Mouse (Mus musculus): ENCODE measurements around the gene Pcgf2. TPM values are rescaled to one million over a fixed set of nuclear protein-coding genes. Genes with fewer than 3 reads are reported as not detected.

The Pcgf2 gene
- polyA plus RNA-seq, 1 experiment from 2014 or later, result 13.5 TPM

- WGBS, result 3% methylated on average over 14 of the region's 14 CpGs
- H3K27ac ChIP-seq, result peak overlapping the region; percentile 98
- H3K4me3 ChIP-seq, result peak overlapping the region; percentile 81
- H3K36me3 ChIP-seq, result peaks cover 12% of the 10 kb centered on the region
- no peak for DNase-seq (ENCODE audit: low spot score)
- H3K9me3 ChIP-seq, result no peaks in the 10 kb centered on the region
- H3K4me1 ChIP-seq, result peaks cover 62% of the 10 kb centered on the region
- H3K27me3 ChIP-seq (ENCODE audit: insufficient read depth, poor library complexity, severe bottlenecking), result no peaks in the 10 kb centered on the region
Measured at GRCm38 (mm10) chr11:97697891-97698529, 2.3 kb downstream of the Pcgf2 start.

- DNase-seq (ENCODE audit: low spot score), result no peak
- Histone ChIP-seq H3K27ac (peak overlapping the region; percentile 98), H3K9me3 (no peaks in the 10 kb centered on the region), H3K36me3 (peaks cover 19% of the 10 kb centered on the region), H3K27me3 (ENCODE audit: insufficient read depth, poor library complexity, severe bottlenecking) (no peaks in the 10 kb centered on the region), H3K4me1 (peaks cover 62% of the 10 kb centered on the region), H3K4me3 (peak overlapping the region; percentile 81)
- 63% methylated on average over 11 of the region's 11 CpGs for WGBS
Measured at GRCm38 (mm10) chr11:97697199-97697890, 3.0 kb downstream of the Pcgf2 start.

DNA sequence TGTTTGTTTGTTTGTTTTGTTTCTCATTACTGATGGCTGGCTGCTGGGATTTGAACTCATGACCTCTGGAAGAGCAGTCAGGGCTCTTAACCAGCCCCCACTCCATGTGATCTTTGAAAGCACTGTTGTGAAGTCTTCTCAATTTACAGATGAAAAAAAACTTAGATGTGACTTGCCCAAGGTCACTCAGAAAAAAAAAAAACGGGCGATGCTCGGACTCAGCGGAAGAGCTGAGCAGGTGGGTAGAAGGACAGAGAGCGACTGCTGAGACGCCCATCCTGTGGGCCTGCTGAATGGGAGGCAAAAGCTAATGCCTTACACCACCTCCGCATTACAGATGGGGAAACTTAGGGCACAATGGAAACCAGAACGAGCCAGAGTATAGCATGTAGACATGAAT lies 3.6 kb downstream of the Pcgf2 start:
- H3K27me3 ChIP-seq (ENCODE audit: insufficient read depth, poor library complexity, severe bottlenecking), result no peaks in the 10 kb centered on the region
- H3K4me1 ChIP-seq, result peaks cover 57% of the 10 kb centered on the region
- DNase-seq (ENCODE audit: low spot score), result no peak
- no peaks in the 10 kb centered on the region for H3K9me3 ChIP-seq
- 82% methylated on average over 8 of the region's 8 CpGs for WGBS
- no peak overlapping the region for H3K27ac ChIP-seq
- H3K4me3 ChIP-seq, result no peak overlapping the region
- H3K36me3 ChIP-seq, result peaks cover 26% of the 10 kb centered on the region

DNA sequence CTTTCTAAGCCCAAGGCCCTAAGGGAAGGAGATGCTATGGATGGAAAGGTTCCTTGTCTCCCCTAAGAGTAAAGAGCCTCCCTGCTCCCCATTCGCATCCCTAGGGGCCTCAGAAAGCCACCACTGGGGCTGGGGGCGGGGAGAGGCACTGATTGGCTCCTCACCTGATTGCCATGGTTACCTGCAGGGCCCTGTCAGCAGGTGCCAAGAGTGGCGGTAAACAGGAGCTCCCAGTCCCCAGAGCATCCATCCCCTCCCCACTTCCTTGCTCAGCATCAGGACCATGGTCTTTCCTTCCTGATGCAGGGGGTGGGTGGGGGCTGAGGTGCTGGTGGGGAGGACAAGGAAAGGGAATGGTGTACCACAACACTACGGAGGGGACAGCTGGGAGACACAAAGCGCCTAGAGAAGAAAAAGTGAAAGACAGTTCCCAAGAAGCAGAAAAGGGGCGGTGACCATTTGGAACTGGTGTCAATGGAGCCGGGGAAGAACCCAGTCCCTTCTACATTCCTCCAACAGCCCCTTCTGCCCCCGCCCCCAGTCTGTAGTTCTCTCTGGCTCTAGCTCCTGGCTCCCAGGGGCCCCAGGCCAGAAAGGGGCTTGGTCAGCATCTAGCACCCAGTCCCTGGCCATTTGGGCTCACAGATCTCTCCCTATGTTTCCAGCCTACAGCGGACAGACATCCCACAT lies 4.4 kb downstream of the Pcgf2 start:
- H3K27me3 ChIP-seq (ENCODE audit: insufficient read depth, poor library complexity, severe bottlenecking), result no peaks in the 10 kb centered on the region
- DNase-seq (ENCODE audit: low spot score), result no peak
- 0 out of 2 replicates have a peak overlapping the region, but pooled peaks have one; percentile 3 for H3K4me3 ChIP-seq
- 52% methylated on average over 9 of the region's 9 CpGs for WGBS
- H3K4me1 ChIP-seq, result peaks cover 49% of the 10 kb centered on the region
- no peak overlapping the region; the same call in 1 of the 2 replicates for H3K27ac ChIP-seq
- peaks cover 34% of the 10 kb centered on the region for H3K36me3 ChIP-seq
- H3K9me3 ChIP-seq, result no peaks in the 10 kb centered on the region

- 75% methylated on average over 17 of the region's 17 CpGs for WGBS
- no peaks in the 10 kb centered on the region for H3K27me3 ChIP-seq (ENCODE audit: insufficient read depth, poor library complexity, severe bottlenecking)
- no peak for DNase-seq (ENCODE audit: low spot score)
- 0 out of 2 replicates have a peak overlapping the region, but pooled peaks have one; percentile 3 for H3K4me3 ChIP-seq
- peaks cover 41% of the 10 kb centered on the region for H3K36me3 ChIP-seq
- H3K4me1 ChIP-seq, result peaks cover 43% of the 10 kb centered on the region
- H3K27ac ChIP-seq, result no peak overlapping the region
- H3K9me3 ChIP-seq, result no peaks in the 10 kb centered on the region
Measured at GRCm38 (mm10) chr11:97694921-97695711, 5.2 kb downstream of the Pcgf2 start.

DNA sequence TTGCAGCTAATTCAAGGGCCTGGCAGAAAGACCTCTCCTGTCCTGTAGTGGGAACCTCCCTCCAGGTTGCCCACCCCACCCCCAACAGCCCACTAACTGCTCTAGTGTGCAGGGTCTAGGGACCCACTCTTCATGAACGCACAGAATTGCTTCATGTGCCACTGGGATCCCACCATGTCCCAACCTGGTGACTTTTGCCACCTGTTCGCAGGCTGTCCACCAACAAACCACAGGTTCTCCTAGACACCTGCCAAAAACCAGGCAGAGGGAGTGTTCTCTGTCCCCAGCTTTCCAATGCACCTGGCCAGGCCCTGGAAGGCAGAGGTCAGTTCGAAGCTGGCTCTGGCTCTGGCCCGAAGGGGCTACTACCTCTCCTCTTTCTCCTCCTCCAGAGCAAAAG lies 5.9 kb downstream of the Pcgf2 start:
- 93% methylated on average over 4 of the region's 4 CpGs for WGBS
- Histone ChIP-seq H3K4me1 (peaks cover 46% of the 10 kb centered on the region), H3K36me3 (peaks cover 46% of the 10 kb centered on the region), H3K9me3 (no peaks in the 10 kb centered on the region), H3K27me3 (ENCODE audit: insufficient read depth, poor library complexity, severe bottlenecking) (no peaks in the 10 kb centered on the region), H3K27ac (no peak overlapping the region), H3K4me3 (no peak overlapping the region)
- no peak for DNase-seq (ENCODE audit: low spot score)

GRCm38 (mm10) chr11:97689861-97690260 lies 10.4 kb downstream of the Pcgf2 start:
- Histone ChIP-seq H3K4me3 (no peak overlapping the region), H3K4me1 (peaks cover 31% of the 10 kb centered on the region), H3K27ac (no peak overlapping the region), H3K9me3 (no peaks in the 10 kb centered on the region), H3K36me3 (peaks cover 55% of the 10 kb centered on the region), H3K27me3 (ENCODE audit: insufficient read depth, poor library complexity, severe bottlenecking) (no peaks in the 10 kb centered on the region)
- WGBS, result 33% methylated on average over 10 of the region's 10 CpGs
- no peak for DNase-seq (ENCODE audit: low spot score)

- H3K27ac ChIP-seq, result no peak overlapping the region
- no peaks in the 10 kb centered on the region for H3K9me3 ChIP-seq
- H3K27me3 ChIP-seq (ENCODE audit: insufficient read depth, poor library complexity, severe bottlenecking), result no peaks in the 10 kb centered on the region
- 89% methylated on average over 3 of the region's 3 CpGs for WGBS
- H3K4me1 ChIP-seq, result peaks cover 40% of the 10 kb centered on the region
- peak overlapping the region; percentile 59; the same call in 1 of the 2 replicates for H3K4me3 ChIP-seq
- H3K36me3 ChIP-seq, result peaks cover 56% of the 10 kb centered on the region
- DNase-seq (ENCODE audit: low spot score), result no peak
Measured at GRCm38 (mm10) chr11:97687061-97687460, 13.2 kb downstream of the Pcgf2 start.

DNA sequence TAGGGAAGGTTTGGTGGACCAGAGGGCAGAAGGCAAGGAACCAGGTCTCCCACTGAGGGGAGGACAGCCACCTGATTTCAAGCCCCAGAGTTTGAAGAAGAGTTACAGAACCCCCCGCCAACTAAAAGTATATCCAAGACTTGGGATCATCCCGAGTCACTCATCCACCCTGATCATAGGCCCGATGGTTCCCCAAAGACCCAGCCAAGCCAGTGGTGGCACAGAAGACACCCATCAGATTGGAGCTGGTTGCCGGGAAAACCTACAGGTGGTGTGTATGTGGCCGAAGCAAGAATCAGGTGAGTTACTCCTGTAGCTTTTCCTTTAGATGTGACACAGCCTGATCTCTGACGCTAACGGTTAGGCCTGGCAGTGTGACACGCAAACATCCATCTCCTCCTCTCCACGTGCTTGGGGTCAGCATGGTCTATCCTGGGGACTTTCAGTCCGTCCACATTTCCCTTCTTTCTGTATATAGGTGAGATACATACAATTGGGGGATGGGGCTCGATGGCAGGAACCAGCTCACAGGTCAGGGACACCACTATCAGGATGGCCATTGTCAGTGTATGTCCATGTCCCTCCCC lies 13.9 kb downstream of the Pcgf2 start:
- peaks cover 56% of the 10 kb centered on the region for H3K36me3 ChIP-seq
- peak overlapping the region; percentile 78 for H3K27ac ChIP-seq
- H3K27me3 ChIP-seq (ENCODE audit: insufficient read depth, poor library complexity, severe bottlenecking), result no peaks in the 10 kb centered on the region
- no peaks in the 10 kb centered on the region for H3K9me3 ChIP-seq
- peaks cover 43% of the 10 kb centered on the region for H3K4me1 ChIP-seq
- peak overlapping the region; percentile 59 for H3K4me3 ChIP-seq
- no peak for DNase-seq (ENCODE audit: low spot score)
- 66% methylated on average over 11 of the region's 11 CpGs for WGBS

- Histone ChIP-seq H3K27me3 (ENCODE audit: insufficient read depth, poor library complexity, severe bottlenecking) (no peaks in the 10 kb centered on the region), H3K4me1 (peaks cover 44% of the 10 kb centered on the region), H3K27ac (peak within 1 kb of the TSS; percentile 78), H3K36me3 (peaks cover 54% of the 10 kb centered on the region), H3K9me3 (no peaks in the 10 kb centered on the region), H3K4me3 (peak within 1 kb of the TSS; percentile 59)
- peak; percentile 97 for DNase-seq (ENCODE audit: low spot score)
- under 1% methylated on average over 43 of the region's 43 CpGs for WGBS
Measured at GRCm38 (mm10) chr11:97685613-97686321, 14.5 kb downstream of the Pcgf2 start, which contains the start of gene Cisd3. TSS of gene Cisd3 (plus strand) at chr11:97685826.

GRCm38 (mm10) chr11:97684766-97685165 lies 15.5 kb downstream of the Pcgf2 start:
- H3K27ac ChIP-seq, result peak overlapping the region; percentile 66
- no peaks in the 10 kb centered on the region for H3K27me3 ChIP-seq (ENCODE audit: insufficient read depth, poor library complexity, severe bottlenecking)
- peak overlapping the region; percentile 59; the same call in 1 of the 2 replicates for H3K4me3 ChIP-seq
- peaks cover 54% of the 10 kb centered on the region for H3K36me3 ChIP-seq
- H3K4me1 ChIP-seq, result peaks cover 48% of the 10 kb centered on the region
- WGBS, result 41% methylated on average over 7 of the region's 7 CpGs
- no peak for DNase-seq (ENCODE audit: low spot score)
- H3K9me3 ChIP-seq, result no peaks in the 10 kb centered on the region
